Mouse (Mus musculus): ENCODE measurements around the gene Grm7.

DNA sequence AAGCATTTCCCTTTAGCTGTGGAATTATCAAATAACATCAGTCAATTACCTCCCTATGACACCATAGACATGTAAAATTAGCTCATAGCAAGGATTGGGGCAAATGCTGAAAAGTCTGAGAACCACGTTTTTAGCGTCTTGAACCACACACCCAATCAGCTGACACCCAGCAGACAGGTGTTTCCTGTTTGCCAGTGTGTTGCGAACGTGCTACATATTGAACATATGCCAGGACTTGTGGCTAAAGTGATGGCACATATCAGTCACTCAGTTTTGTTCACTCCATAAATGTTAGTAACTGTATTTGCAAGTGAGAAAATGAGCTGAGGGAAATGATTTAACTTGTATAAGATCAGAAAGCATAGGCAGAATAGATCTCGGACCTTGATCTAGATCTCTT lies 162.1 kb downstream of the Grm7 start:
- no peak for TF ChIP-seq CTCF (IDR thresholded peaks at IDR 0.05; ENCODE audit: low read depth)
- TF ChIP-seq EP300 (IDR thresholded peaks at IDR 0.05; ENCODE audit: low read depth): no peak
